ENCODE assay signal across 26 mouse cellular contexts in the genomic region with DNA sequence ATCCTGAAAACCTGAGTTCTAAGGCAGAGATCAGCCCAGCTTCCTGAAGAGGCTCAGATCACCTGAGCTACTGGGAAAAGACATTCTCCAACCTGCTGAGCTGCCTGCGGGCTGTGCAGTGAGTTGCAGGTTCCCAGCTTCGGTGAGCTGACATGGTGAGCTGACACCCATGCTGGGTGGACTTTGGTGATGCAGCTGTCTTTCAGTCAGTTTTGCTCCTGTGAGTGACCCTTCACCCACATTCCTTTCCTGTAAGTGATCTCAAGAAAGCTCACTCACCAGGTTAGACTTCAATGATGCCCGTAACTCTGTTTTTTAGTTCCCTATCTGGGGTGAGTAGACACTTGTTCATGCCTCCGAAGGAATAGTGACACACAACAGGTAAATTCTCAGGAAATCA. TPM values are rescaled to one million over a fixed set of nuclear protein-coding genes. Genes with fewer than 3 reads are reported as not detected.
DNase-seq lines count a peak whose midpoint lies in the region; ATAC-seq and TF ChIP-seq lines count a peak whose summit lies in the region.
"Had no signal": no experiment of that assay in that cellular context is flagged by ENCODE, and none has a peak within 500 bp of the region (broad histone marks: within the 10 kb centered on the region; RNA-seq: fewer than 3 reads in every experiment).

No protein-coding gene starts in this region.

- H3K4me1 ChIP-seq in kidney, embryonic 16.5 days (ENCODE audit: insufficient read depth, low read length), result 0 out of 2 replicates have a peak, but pooled peaks cover 9% of the 10 kb centered on the region
- H3K4me1 ChIP-seq in lung, postnatal 0 days (ENCODE audit: insufficient read depth, low read depth, low read length), result no peaks in the 10 kb centered on the region

- no peaks in the 10 kb centered on the region; the same call in 1 of the 2 replicates for H3K27me3 ChIP-seq in kidney, embryonic 16.5 days (ENCODE audit: insufficient read depth, low read length)
- H3K27me3 ChIP-seq in lung, postnatal 0 days (replicated peaks; ENCODE audit: insufficient read depth, low read length), result no peaks in the 10 kb centered on the region
- H3K27me3 ChIP-seq: embryonic facial prominence, embryonic 12.5 days; embryonic facial prominence, embryonic 15.5 days had no signal

- 54% methylated on average over 4 of the region's 4 CpGs for WGBS in kidney, embryonic 16.5 days
- 32% methylated on average over 4 of the region's 4 CpGs for WGBS in lung, postnatal 0 days

- peak; percentile 75 for DNase-seq in heart, adult 11 months
- no peak for DNase-seq in heart, adult 18-20 months
- peak; percentile 28 for DNase-seq in kidney, postnatal 10 days
- DNase-seq in lung, postnatal 0 days (ENCODE audit: low spot score), result peak; percentile 22
- no peak for DNase-seq in lung, adult 18-20 months
- DNase-seq in liver, result no peak
- DNase-seq: adrenal gland, adult 2 months; adrenal gland, postnatal 14 days; cerebellum, adult 11 months; cerebellum, adult 2 months; cerebellum, adult 9-11 months; cerebellum, postnatal 25 days; forebrain, postnatal 0 days; gastrocnemius, adult 2 months; gastrocnemius, postnatal 14 days; heart, adult 2 months; heart, postnatal 14 days; heart, postnatal 4 days had no signal

- no peak for TF ChIP-seq CTCF in lung, postnatal 0 days (IDR thresholded peaks at IDR 0.05)

- H3K4me3 ChIP-seq in kidney, embryonic 16.5 days (ENCODE audit: low read length), result no peak overlapping the region
- no peak overlapping the region for H3K4me3 ChIP-seq in lung, postnatal 0 days (ENCODE audit: low read depth, low read length)
- H3K4me3 ChIP-seq: embryonic facial prominence, embryonic 12.5 days; embryonic facial prominence, embryonic 15.5 days; gastrocnemius, adult 2 months; heart, adult 2 months; heart, embryonic 10.5 days; heart, embryonic 13.5 days had no signal

- no peaks in the 10 kb centered on the region for H3K36me3 ChIP-seq in kidney, embryonic 16.5 days (ENCODE audit: insufficient read depth, low read length)
- no peaks in the 10 kb centered on the region for H3K36me3 ChIP-seq in lung, postnatal 0 days (ENCODE audit: insufficient read depth, low read length)
- H3K36me3 ChIP-seq: embryonic facial prominence, embryonic 12.5 days; embryonic facial prominence, embryonic 15.5 days; G1E; heart, embryonic 10.5 days; heart, embryonic 13.5 days had no signal

- no peaks in the 10 kb centered on the region for H3K9me3 ChIP-seq in kidney, embryonic 16.5 days (ENCODE audit: low read length)
- H3K9me3 ChIP-seq in lung, postnatal 0 days (ENCODE audit: low read length), result no peaks in the 10 kb centered on the region
- H3K9me3 ChIP-seq: embryonic facial prominence, embryonic 12.5 days; embryonic facial prominence, embryonic 15.5 days; G1E; heart, embryonic 10.5 days had no signal

- peak; percentile 40; the same call in 1 of the 2 replicates for TF ChIP-seq EP300 in lung, postnatal 0 days (IDR thresholded peaks at IDR 0.05)

- no peak overlapping the region for H3K9ac ChIP-seq in kidney, embryonic 16.5 days (replicated peaks; ENCODE audit: low read length)
- no peak overlapping the region for H3K9ac ChIP-seq in lung, postnatal 0 days (replicated peaks; ENCODE audit: low read depth)
- H3K9ac ChIP-seq: embryonic facial prominence, embryonic 12.5 days; embryonic facial prominence, embryonic 15.5 days; forebrain, postnatal 0 days; heart, embryonic 13.5 days; hindbrain, embryonic 14.5 days had no signal

- no peak overlapping the region for H3K4me2 ChIP-seq in kidney, embryonic 16.5 days (replicated peaks; ENCODE audit: low read depth, low read length)
- H3K4me2 ChIP-seq in lung, postnatal 0 days (replicated peaks; ENCODE audit: low read depth, low read length), result no peak overlapping the region
- H3K4me2 ChIP-seq: embryonic facial prominence, embryonic 12.5 days; embryonic facial prominence, embryonic 15.5 days; heart, embryonic 13.5 days; hindbrain, embryonic 14.5 days had no signal

- no peak for ATAC-seq in kidney, embryonic 16.5 days (ENCODE audit: low FRiP score, low TSS enrichment)
- ATAC-seq in lung, postnatal 0 days, result peak; percentile 18; the same call in 1 of the 2 replicates
- ATAC-seq: forebrain, embryonic 14.5 days; forebrain, postnatal 0 days had no signal

- H3K27ac ChIP-seq in kidney, embryonic 16.5 days (ENCODE audit: low read length), result no peak overlapping the region
- H3K27ac ChIP-seq in lung, postnatal 0 days (ENCODE audit: low read length), result no peak overlapping the region
- H3K27ac ChIP-seq: embryonic facial prominence, embryonic 12.5 days; embryonic facial prominence, embryonic 15.5 days; gastrocnemius, adult 2 months; heart, adult 2 months; heart, embryonic 10.5 days; heart, embryonic 13.5 days; hindbrain, embryonic 14.5 days had no signal

RNA-seq across cellular contexts. Expression of gene Ccrl2, which starts 28.0 kb away (rescaled TPM):
- total RNA-seq in heart, adult 18-20 months (2021), result 1 to 10 TPM; 6.3 to 9.1 TPM
- 0.96 and 1.2 TPM in 2 replicates for polyA plus RNA-seq in kidney, embryonic 16.5 days (2015; fragmentation: Nextera tagmentation; extraction: Ambion mirVana)
- polyA plus RNA-seq in lung, postnatal 0 days (2015; fragmentation: Nextera tagmentation; extraction: Ambion mirVana), result 43.5 and 49.0 TPM in 2 replicates

RNA-seq across cellular contexts. Expression of gene Lrrfip2, which starts 32.1 kb away (rescaled TPM):
- total RNA-seq in heart, adult 18-20 months (2021), result 10 to 100 TPM; 87.3 to 89.0 TPM
- polyA plus RNA-seq in kidney, embryonic 16.5 days (2015; fragmentation: Nextera tagmentation; extraction: Ambion mirVana), result 37.8 and 38.2 TPM in 2 replicates
- polyA plus RNA-seq in lung, postnatal 0 days (2015; fragmentation: Nextera tagmentation; extraction: Ambion mirVana), result 47.7 and 54.2 TPM in 2 replicates

Comparison
In these comparisons a context has a peak if more than half of its experiments do, and no peak if none do; other contexts are left out.
1. DNase-seq: peak in heart, adult 11 months (single experiment), kidney, postnatal 10 days (single experiment) and lung, postnatal 0 days (single experiment); none in heart, adult 18-20 months (0 of 2), lung, adult 18-20 months (0 of 2) and liver (single experiment).
2. RNA of gene Ccrl2, which starts 28.0 kb away (polyA plus RNA-seq): 43.5 to 49.0 TPM in lung, postnatal 0 days; 0.96 to 1.2 TPM in kidney, embryonic 16.5 days; every median in the first group is over 10 times any median in the second.